ENCODE assay signal across 12 mouse cellular contexts in the genomic region with DNA sequence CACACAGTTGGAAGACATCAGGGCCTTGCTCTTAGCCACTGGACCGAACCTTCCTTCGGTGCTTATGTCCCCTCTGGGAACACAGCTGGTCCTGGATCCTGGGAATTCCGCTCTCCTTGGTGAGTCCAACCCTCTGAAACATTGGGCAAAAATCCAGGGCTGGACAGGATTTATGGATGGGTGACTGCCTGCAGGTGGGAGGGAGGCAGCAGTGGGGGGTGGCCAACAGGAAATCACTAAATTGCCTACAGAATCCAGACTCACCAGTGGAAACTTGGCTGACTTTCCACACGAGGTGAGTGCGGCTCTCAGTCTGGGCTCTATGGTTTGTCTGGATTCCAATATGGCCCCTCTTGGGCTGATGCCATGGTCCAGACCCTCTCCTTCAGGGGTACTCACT.
DNase-seq lines count a peak whose midpoint lies in the region; ATAC-seq and TF ChIP-seq lines count a peak whose summit lies in the region.
"Had no signal": no experiment of that assay in that cellular context is flagged by ENCODE, and none has a peak within 500 bp of the region (broad histone marks: within the 10 kb centered on the region; RNA-seq: fewer than 3 reads in every experiment).

No protein-coding gene starts in this region.

- TF ChIP-seq CTCF in kidney, adult 2 months (conservative IDR thresholded peaks at IDR 0.05; ENCODE audit: insufficient read depth, insufficient read length, low read depth, low read length), result no peak
- no peak for TF ChIP-seq CTCF in hindbrain, postnatal 0 days (IDR thresholded peaks at IDR 0.05; ENCODE audit: low read depth)

- H3K9me3 ChIP-seq in limb, embryonic 12.5 days, result no peaks in the 10 kb centered on the region
- H3K9me3 ChIP-seq in hindbrain, postnatal 0 days (ENCODE audit: low read length), result no peaks in the 10 kb centered on the region
- H3K9me3 ChIP-seq: hindbrain, embryonic 12.5 days had no signal

- no peak for DNase-seq in cerebellum, adult 8-10 months
- peak; percentile 29 to 39 for DNase-seq in cerebellum, postnatal 14 days
- peak; percentile 71 for DNase-seq in kidney, adult 2 months
- DNase-seq in right cerebral cortex, adult 18-20 months, result no peak
- DNase-seq in hindbrain, postnatal 0 days (ENCODE audit: low spot score), result no peak
- DNase-seq in heart, postnatal 25 days (ENCODE audit: low spot score), result no peak
- DNase-seq: midbrain, embryonic 14.5 days; thymus, postnatal 4 days had no signal

- H3K4me1 ChIP-seq in kidney, adult 2 months (ENCODE audit: control insufficient read depth, insufficient read depth, low read length), result no peaks in the 10 kb centered on the region
- peaks cover 21% of the 10 kb centered on the region for H3K4me1 ChIP-seq in limb, embryonic 12.5 days (replicated peaks)
- no peaks in the 10 kb centered on the region for H3K4me1 ChIP-seq in hindbrain, postnatal 0 days (ENCODE audit: insufficient read depth, low read length)

- TF ChIP-seq POLR2A in kidney, adult 2 months (IDR thresholded peaks at IDR 0.05; ENCODE audit: low read depth, low read length), result no peak

- intact Hi-C loops in heart, postnatal 25 days (cut with DNase I), result no loop called here

- no peak overlapping the region for H3K4me2 ChIP-seq in limb, embryonic 12.5 days
- H3K4me2 ChIP-seq in hindbrain, postnatal 0 days (ENCODE audit: low read depth, low read length), result no peak overlapping the region
- H3K4me2 ChIP-seq: hindbrain, embryonic 12.5 days had no signal

- 51% methylated on average over 5 of the region's 5 CpGs for WGBS in kidney, adult 2 months
- 52% methylated on average over 5 of the region's 5 CpGs for WGBS in limb, embryonic 12.5 days
- WGBS in hindbrain, postnatal 0 days, result 67% methylated on average over 5 of the region's 5 CpGs

- H3K36me3 ChIP-seq in kidney, adult 2 months (ENCODE audit: control insufficient read depth, insufficient read depth, low read length), result no peaks in the 10 kb centered on the region
- H3K36me3 ChIP-seq in limb, embryonic 12.5 days, result peaks cover 4% of the 10 kb centered on the region; the same call in 1 of the 2 replicates
- H3K36me3 ChIP-seq in hindbrain, postnatal 0 days (ENCODE audit: insufficient read depth, low read length), result no peaks in the 10 kb centered on the region
- H3K36me3 ChIP-seq: hindbrain, embryonic 12.5 days had no signal

- no peak overlapping the region for H3K4me3 ChIP-seq in kidney, adult 2 months (ENCODE audit: insufficient read depth, low read depth, low read length)
- no peak overlapping the region for H3K4me3 ChIP-seq in limb, embryonic 12.5 days (replicated peaks)
- no peak overlapping the region for H3K4me3 ChIP-seq in hindbrain, postnatal 0 days (ENCODE audit: low read length)
- H3K4me3 ChIP-seq: hindbrain, embryonic 12.5 days had no signal

- no peak overlapping the region for H3K27ac ChIP-seq in kidney, adult 2 months (ENCODE audit: insufficient read depth, low read depth, low read length)
- peak overlapping the region; percentile 60 for H3K27ac ChIP-seq in limb, embryonic 12.5 days
- H3K27ac ChIP-seq in hindbrain, postnatal 0 days, result no peak overlapping the region
- H3K27ac ChIP-seq: hindbrain, embryonic 12.5 days had no signal

- 0 out of 2 replicates have a peak, but pooled peaks have one; percentile 3 for ATAC-seq in cerebellum, adult (ENCODE audit: insufficient number of reproducible peaks, low FRiP score, low TSS enrichment)
- peak; percentile 71; the same call in 1 of the 2 replicates for ATAC-seq in limb, embryonic 12.5 days (ENCODE audit: insufficient number of reproducible peaks, insufficient read depth, low FRiP score, low TSS enrichment, low read depth)
- ATAC-seq in hindbrain, postnatal 0 days, result no peak
- ATAC-seq: forebrain, embryonic 16.5 days had no signal

- H3K9ac ChIP-seq in limb, embryonic 12.5 days (replicated peaks), result no peak overlapping the region
- H3K9ac ChIP-seq in hindbrain, postnatal 0 days (replicated peaks; ENCODE audit: low read length), result no peak overlapping the region
- H3K9ac ChIP-seq: hindbrain, embryonic 12.5 days had no signal

- H3K27me3 ChIP-seq in kidney, adult 2 months (replicated peaks; ENCODE audit: control insufficient read depth, insufficient read depth, low read length), result no peaks in the 10 kb centered on the region
- H3K27me3 ChIP-seq in limb, embryonic 12.5 days, result no peaks in the 10 kb centered on the region
- no peaks in the 10 kb centered on the region for H3K27me3 ChIP-seq in hindbrain, postnatal 0 days (ENCODE audit: insufficient read depth, low read length)
- H3K27me3 ChIP-seq: hindbrain, embryonic 12.5 days had no signal

Comparison
In these comparisons a context has a peak if more than half of its experiments do, and no peak if none do; other contexts are left out.
1. DNase-seq: peak in cerebellum, postnatal 14 days (2 of 2) and kidney, adult 2 months (single experiment); none in cerebellum, adult 8-10 months (single experiment), right cerebral cortex, adult 18-20 months (single experiment), hindbrain, postnatal 0 days (single experiment) and heart, postnatal 25 days (single experiment).